Mouse (Mus musculus): ENCODE data around the gene Lats2.
"Not testable (repeated sequence)": the region's sequence is repeated elsewhere in the genome, so short reads cannot be mapped to it uniquely, and the experiment has no call there.

The Lats2 gene

DNA sequence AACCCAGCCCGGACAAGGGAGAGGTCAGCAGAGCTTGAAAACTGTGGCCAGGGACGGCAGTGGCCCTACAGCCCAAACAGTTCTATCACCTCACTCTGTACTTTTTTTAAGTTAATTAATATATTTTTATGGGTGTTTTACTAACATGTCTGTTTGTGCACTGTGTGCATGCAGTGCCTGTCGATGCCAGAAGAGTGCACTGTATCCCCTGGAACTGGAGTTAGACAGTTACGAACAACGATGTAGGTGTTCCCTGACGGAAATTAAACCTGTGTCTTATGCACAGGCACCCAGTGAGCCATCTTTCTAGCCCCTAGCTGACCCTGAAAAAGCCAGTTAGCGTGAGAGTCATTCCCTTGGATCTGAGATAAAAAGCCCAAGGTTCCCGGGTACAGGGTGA lies 62.6 kb downstream of the Lats2 start:
- DNase-seq (ENCODE audit: low spot score in 2 of 2) = no peak

DNA sequence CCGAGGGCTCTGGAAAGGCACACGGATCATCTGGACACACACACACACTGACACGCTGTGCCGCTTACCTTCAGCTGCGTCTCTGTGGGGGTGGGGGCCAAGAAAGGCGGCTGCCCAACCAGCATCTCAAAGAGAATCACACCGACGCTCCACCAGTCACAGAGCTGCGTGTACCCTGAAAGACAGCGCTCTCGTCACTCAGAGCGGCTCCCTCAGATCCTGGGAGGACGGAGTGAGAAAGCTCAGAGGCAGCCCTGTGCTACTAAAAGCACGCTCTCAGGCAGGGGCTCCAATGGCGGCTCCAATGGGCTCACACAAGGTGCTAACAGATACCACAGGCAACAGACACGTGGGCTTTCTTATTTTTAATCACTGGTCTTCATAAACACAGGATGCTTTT lies 63.9 kb downstream of the Lats2 start:
- no peak for DNase-seq (ENCODE audit: low spot score in 2 of 2)

GRCm38 (mm10) chr14:57692517-57693130 lies 65.6 kb downstream of the Lats2 start:
- no peak for DNase-seq (ENCODE audit: low spot score in 2 of 2)

DNA sequence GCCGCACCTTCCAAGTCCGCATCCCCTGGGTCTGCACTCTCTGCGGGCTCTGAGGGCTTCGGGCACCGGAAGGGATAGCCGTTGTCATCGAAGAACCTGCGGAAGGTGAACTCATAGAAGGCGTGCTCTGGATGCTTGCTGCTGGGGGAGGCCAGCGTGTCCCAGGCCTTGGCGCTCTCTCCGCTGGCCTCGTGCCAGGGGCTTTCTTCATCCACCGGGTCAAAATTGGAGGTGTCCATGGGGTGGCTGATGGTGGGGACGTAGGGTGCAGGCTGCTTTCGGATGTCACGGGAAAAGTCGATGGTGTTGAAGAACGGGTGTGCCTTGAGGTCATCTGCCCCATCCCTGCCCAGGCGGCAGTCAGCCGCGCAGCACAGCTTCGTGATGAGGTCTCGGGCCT lies 66.9 kb downstream of the Lats2 start:
- no peak for DNase-seq (ENCODE audit: low spot score in 2 of 2)

- DNase-seq (ENCODE audit: low spot score in 2 of 2) = no peak
These were observed 67.5 kb downstream of the Lats2 start for GRCm38 (mm10) chr14:57690681-57691080.

- DNase-seq (ENCODE audit: low spot score in 2 of 2) = not testable (repeated sequence)
These were observed 70.1 kb downstream of the Lats2 start for GRCm38 (mm10) chr14:57688066-57688465.

DNA sequence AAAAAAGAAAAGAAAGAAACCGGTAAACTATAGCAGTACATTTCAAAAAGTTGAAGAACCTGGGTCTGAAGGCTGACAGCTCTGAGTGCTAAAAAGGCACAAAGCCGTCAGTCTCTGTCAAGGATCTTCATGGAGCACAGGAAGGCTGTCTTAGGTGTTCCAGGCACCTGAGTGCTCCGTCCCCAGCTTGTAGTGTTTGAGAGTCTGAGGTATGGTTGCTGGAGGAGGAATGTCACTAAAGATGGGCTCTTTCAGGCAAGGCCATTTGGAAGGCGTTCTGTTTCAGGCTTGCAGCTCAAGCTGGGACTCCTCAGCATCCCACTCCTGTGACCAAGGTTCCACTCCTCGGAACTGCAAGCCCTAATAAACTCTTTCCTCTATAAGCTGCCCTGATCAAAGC lies 70.7 kb downstream of the Lats2 start:
- no peak for DNase-seq (ENCODE audit: low spot score in 2 of 2)

- DNase-seq (ENCODE audit: low spot score in 2 of 2) = no peak
These were observed 71.5 kb downstream of the Lats2 start for GRCm38 (mm10) chr14:57686647-57687046.

DNA sequence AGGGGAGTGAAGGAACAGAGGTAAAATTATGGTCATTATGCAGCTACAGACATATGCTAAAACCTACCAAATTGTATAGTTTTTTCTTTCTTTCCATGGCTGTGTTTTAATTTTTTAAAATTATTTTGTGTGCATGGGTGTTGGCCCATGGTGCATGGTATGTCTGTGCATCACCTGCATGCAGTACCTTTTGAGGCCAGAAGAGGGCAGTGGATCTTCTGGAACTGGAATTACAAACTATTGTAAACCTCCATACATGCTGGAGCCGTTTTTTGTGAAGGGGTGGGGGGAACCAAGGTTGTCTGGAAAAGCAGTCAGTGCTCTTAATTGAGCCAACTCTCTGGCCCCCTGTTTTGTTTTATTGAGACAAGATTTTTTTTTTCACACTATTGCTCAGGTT lies 73.6 kb downstream of the Lats2 start:
- peak; percentile 42 to 59 for DNase-seq (ENCODE audit: low spot score in 2 of 2)

DNA sequence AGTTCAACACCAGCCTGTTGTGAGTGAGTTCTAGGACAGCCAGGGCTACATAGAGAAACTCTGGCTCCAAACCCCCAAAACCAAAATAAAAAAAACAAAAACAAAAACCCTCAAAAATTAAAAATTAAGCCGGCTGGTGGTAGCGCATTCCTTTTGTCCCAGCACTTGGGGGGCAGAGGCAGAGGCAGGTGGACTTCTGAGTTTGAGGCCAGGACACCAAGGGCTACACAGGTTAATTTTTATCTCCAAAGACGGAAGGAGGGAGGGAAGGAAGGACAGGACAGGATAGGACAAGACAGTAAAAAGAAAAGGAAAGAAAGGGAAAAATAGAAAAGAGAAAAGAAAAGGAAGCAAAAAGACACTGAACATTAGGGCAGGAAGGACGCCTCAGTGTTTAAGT lies 75.4 kb downstream of the Lats2 start:
- no peak for DNase-seq (ENCODE audit: low spot score in 2 of 2)

GRCm38 (mm10) chr14:57679958-57680535 lies 78.1 kb downstream of the Lats2 start:
- DNase-seq (ENCODE audit: low spot score in 2 of 2) = peak; percentile 91 to 92

DNA sequence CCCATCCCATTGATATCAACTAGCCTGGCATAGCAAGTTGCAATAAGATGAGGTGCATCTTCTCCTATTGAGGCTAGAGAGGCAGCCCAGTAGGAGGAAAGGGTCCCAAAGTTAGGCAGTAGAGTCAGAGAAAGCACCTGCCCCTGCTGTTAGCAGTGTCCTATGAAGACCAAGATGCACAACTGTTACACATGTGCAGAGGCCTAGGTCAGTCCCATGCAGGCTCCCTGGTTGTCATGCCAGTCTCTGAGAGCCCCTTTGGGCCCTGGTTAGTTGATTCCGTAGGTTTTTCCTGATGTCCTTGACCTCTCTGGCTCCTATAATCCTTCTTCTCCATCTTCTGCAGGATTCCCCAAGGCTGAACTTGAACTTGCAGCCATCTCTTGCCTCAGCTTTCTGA lies 78.7 kb downstream of the Lats2 start:
- DNase-seq (ENCODE audit: low spot score in 2 of 2) = no peak

DNA sequence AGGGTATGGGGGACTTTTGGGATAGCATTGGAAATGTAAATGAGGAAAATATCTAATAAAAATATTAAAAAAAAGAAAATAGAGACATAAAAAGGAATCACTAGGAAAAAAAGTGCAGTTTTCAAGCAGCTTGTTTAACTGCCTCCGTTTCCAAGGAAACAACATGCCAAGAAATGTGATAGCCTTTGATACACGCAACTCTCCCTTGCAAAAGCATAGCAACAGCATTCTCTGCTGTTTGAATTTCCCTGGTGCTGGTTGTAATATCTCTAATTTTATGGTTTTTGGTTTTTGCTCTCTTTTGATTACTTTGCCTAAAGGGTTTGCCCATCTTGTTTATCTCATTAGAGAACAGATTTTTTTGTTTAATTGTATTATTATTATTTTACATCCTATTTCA lies 82.7 kb downstream of the Lats2 start:
- DNase-seq (ENCODE audit: low spot score in 2 of 2) = no peak

DNA sequence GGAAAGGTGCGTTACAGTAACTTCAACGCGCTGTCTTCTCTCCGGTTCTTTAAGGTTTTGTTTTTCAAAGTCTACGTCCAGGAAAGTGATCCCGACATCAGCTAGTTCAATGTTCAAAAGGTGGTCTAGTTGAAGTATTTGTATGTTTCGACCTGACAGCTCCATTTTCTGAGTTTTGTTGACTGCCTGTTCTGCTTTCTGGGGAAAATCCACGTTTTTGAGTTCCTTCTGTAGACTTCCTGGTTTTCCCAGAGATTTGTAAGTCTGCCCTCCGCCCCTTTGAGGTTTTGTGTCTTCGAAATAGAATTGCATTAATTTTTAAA lies 92.6 kb downstream of the Lats2 start:
- DNase-seq (ENCODE audit: low spot score in 2 of 2) = no peak

- DNase-seq (ENCODE audit: low spot score in 2 of 2) = peak; percentile 82 to 90
These were observed 93.2 kb downstream of the Lats2 start, which contains the start of gene Xpo4 for GRCm38 (mm10) chr14:57664822-57665627. Xpo4 (minus strand) TSS chr14:57665430.

GRCm38 (mm10) chr14:57664311-57664821 lies 93.8 kb downstream of the Lats2 start:
- DNase-seq (ENCODE audit: low spot score in 2 of 2) = peak; percentile 11 to 17

DNA sequence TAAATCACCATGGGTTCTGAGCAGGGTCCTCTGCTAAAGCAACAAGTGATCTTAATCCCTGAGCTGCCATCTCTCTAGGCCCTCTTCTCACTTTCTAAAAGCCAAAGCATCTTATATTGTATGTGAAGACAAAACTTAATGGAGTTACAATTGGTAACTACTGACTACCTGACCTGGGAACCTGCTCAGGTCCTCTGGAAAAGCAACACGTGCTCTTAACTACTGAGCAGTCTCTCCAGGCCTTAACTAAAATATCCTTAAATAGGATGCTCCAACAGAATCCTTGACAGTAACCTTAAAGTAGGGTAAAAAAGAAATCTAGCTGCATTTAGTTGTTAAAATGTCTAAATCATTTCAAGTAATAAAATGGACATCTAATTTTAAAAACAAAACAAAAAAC lies 94.6 kb downstream of the Lats2 start:
- no peak for DNase-seq (ENCODE audit: low spot score in 2 of 2)

DNA sequence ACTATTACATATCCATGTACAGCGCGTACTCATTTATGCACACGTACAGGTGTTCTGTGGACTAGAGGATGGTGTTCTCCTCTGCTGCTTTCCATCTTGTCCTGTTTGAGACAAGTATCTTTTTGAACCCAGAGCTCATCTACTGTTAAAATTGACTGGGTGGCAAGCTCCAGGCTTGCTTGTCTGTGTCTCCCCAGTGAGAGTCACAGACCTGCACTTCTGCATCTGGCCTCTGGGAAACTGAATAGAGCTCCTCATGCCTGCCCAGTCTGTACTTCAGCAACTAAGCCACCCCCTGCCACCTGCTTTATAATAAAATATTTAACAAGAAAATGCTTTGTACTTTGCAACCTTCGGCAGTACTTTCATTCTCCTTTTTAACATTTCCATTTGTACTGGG lies 99.9 kb downstream of the Lats2 start:
- DNase-seq (ENCODE audit: low spot score in 2 of 2) = no peak

- no peak for DNase-seq (ENCODE audit: low spot score in 2 of 2)
These were observed 100.7 kb downstream of the Lats2 start for GRCm38 (mm10) chr14:57657500-57657899.

DNA sequence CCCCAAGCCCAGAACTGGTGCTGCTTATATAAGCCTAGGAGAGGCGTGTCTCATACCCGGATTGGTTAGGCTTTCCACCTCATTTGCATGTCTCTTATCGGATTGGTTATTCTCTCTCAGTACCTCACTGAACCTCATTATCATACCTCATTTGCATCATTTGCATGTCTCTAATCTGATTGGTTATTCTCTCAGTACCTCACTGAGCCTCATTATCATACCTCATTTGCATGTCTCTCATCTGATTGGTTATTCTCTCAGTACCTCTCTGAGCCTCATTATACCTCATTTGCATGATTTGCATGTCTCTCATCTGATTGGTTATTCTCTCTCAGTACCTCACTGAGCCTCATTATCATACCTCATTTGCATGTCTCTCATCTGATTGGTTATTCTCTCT lies 101.7 kb downstream of the Lats2 start:
- not testable (repeated sequence) for DNase-seq (ENCODE audit: low spot score in 2 of 2)

DNA sequence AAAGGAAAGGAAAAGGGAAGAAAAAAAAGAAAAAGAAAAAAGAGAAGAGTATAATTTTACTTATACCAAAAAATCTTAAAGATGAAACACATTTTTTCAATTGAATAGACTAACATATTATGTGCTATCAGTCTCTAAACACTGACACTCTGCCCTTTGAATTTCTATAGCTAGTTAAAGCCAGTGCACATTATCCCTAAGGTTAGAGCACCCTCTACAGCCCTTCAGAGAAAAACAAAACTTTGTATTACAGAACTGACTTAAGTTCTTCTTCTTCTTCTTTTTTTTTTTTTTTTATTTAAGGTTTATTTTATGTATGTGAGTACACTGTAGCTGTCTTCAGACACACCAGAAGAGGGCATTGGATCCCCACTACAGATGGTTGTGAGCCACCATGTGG lies 108.7 kb downstream of the Lats2 start:
- no peak for DNase-seq (ENCODE audit: low spot score in 2 of 2)

- no peak for DNase-seq (ENCODE audit: low spot score in 2 of 2)
These were observed 112.0 kb downstream of the Lats2 start for GRCm38 (mm10) chr14:57646155-57646554.

All from right cerebral cortex, adult 2 months (tissue).